Mouse (Mus musculus): ENCODE data around the gene Taf6. TPM values are rescaled to one million over a fixed set of nuclear protein-coding genes. Genes with fewer than 3 reads are reported as not detected.

Taf6 gene
- polyA plus RNA-seq, 1 experiment from 2014 or later: 155 TPM

- Histone ChIP-seq H3K27ac (no peak overlapping the region), H3K36me3 (replicated peaks) (peaks cover 66% of the 10 kb centered on the region), H3K4me3 (no peak overlapping the region; the same call in 1 of the 2 replicates), H3K27me3 (ENCODE audit: poor library complexity, severe bottlenecking) (no peaks in the 10 kb centered on the region), H3K9me3 (no peaks in the 10 kb centered on the region), H3K4me1 (peaks cover 31% of the 10 kb centered on the region)
- 82% methylated on average over 10 of the region's 10 CpGs for WGBS
- no peak for DNase-seq (ENCODE audit: extremely low spot score, low spot score)
Observed at GRCm38 (mm10) chr5:138163610-138164009, 23.6 kb downstream of the Taf6 start.

GRCm38 (mm10) chr5:138163046-138163445 is 24.2 kb downstream of the Taf6 start:
- Histone ChIP-seq H3K9me3 (no peaks in the 10 kb centered on the region), H3K27me3 (ENCODE audit: poor library complexity, severe bottlenecking) (no peaks in the 10 kb centered on the region), H3K4me3 (peak overlapping the region; percentile 0; the same call in 1 of the 2 replicates), H3K36me3 (replicated peaks) (peaks cover 61% of the 10 kb centered on the region), H3K4me1 (peaks cover 31% of the 10 kb centered on the region), H3K27ac (no peak overlapping the region)
- 77% methylated on average over 6 of the region's 6 CpGs for WGBS
- no peak for DNase-seq (ENCODE audit: extremely low spot score, low spot score)

GRCm38 (mm10) chr5:138160842-138161665 is 26.2 kb downstream of the Taf6 start, which contains the start of gene Cops6:
Cops6 (plus strand) TSS chr5:138161071.
- Histone ChIP-seq H3K9me3 (no peaks in the 10 kb centered on the region), H3K4me3 (peak within 1 kb of the TSS; percentile 80), H3K27ac (peak within 1 kb of the TSS; percentile 91), H3K4me1 (peaks cover 26% of the 10 kb centered on the region), H3K27me3 (ENCODE audit: poor library complexity, severe bottlenecking) (no peaks in the 10 kb centered on the region), H3K36me3 (replicated peaks) (peaks cover 41% of the 10 kb centered on the region)
- 1% methylated on average over 42 of the region's 42 CpGs for WGBS
- peak; percentile 95 for DNase-seq (ENCODE audit: extremely low spot score, low spot score)

- Histone ChIP-seq H3K27ac (peak overlapping the region; percentile 91), H3K9me3 (no peaks in the 10 kb centered on the region), H3K4me3 (peak overlapping the region; percentile 80), H3K36me3 (replicated peaks) (peaks cover 33% of the 10 kb centered on the region), H3K27me3 (ENCODE audit: poor library complexity, severe bottlenecking) (no peaks in the 10 kb centered on the region), H3K4me1 (peaks cover 20% of the 10 kb centered on the region)
- DNase-seq (ENCODE audit: extremely low spot score, low spot score): no peak
- 72% methylated on average over 7 of the region's 7 CpGs for WGBS
Observed at GRCm38 (mm10) chr5:138160224-138160762, 27.0 kb downstream of the Taf6 start.

- WGBS: under 1% methylated on average over 31 of the region's 31 CpGs
- no peaks in the 10 kb centered on the region for H3K27me3 ChIP-seq (ENCODE audit: poor library complexity, severe bottlenecking)
- H3K4me1 ChIP-seq: peaks cover 16% of the 10 kb centered on the region
- peak within 1 kb of the TSS; percentile 86 for H3K4me3 ChIP-seq
- peak within 1 kb of the TSS; percentile 98 for H3K27ac ChIP-seq
- peak; percentile 90 for DNase-seq (ENCODE audit: extremely low spot score, low spot score)
- no peaks in the 10 kb centered on the region for H3K9me3 ChIP-seq
- H3K36me3 ChIP-seq (replicated peaks): peaks cover 34% of the 10 kb centered on the region
Observed at GRCm38 (mm10) chr5:138155443-138155976, 31.7 kb downstream of the Taf6 start, which contains the start of gene Zfp113. Zfp113 (minus strand) TSS chr5:138155744.

- Histone ChIP-seq H3K9me3 (no peaks in the 10 kb centered on the region), H3K27ac (peak overlapping the region; percentile 98), H3K4me1 (peaks cover 12% of the 10 kb centered on the region), H3K27me3 (ENCODE audit: poor library complexity, severe bottlenecking) (no peaks in the 10 kb centered on the region), H3K36me3 (replicated peaks) (peaks cover 40% of the 10 kb centered on the region), H3K4me3 (peak overlapping the region; percentile 86)
- WGBS: 87% methylated on average over 3 of the region's 3 CpGs
- no peak for DNase-seq (ENCODE audit: extremely low spot score, low spot score)
Observed at GRCm38 (mm10) chr5:138154390-138154789, 32.9 kb downstream of the Taf6 start.

GRCm38 (mm10) chr5:138138585-138138984 is 48.7 kb downstream of the Taf6 start:
- Histone ChIP-seq H3K4me3 (no peak overlapping the region), H3K9me3 (no peaks in the 10 kb centered on the region; the same call in 1 of the 2 replicates), H3K36me3 (replicated peaks) (peaks cover 57% of the 10 kb centered on the region), H3K4me1 (no peaks in the 10 kb centered on the region), H3K27me3 (ENCODE audit: poor library complexity, severe bottlenecking) (no peaks in the 10 kb centered on the region), H3K27ac (no peak overlapping the region)
- DNase-seq (ENCODE audit: extremely low spot score, low spot score): no peak
- 81% methylated on average over 4 of the region's 4 CpGs for WGBS

- H3K4me1 ChIP-seq: no peaks in the 10 kb centered on the region
- no peaks in the 10 kb centered on the region for H3K9me3 ChIP-seq
- no peak overlapping the region for H3K4me3 ChIP-seq
- H3K27ac ChIP-seq: no peak overlapping the region
- DNase-seq (ENCODE audit: extremely low spot score, low spot score): no peak
- peaks cover 57% of the 10 kb centered on the region for H3K36me3 ChIP-seq (replicated peaks)
- H3K27me3 ChIP-seq (ENCODE audit: poor library complexity, severe bottlenecking): no peaks in the 10 kb centered on the region
- WGBS: 67% methylated on average over 8 of the region's 8 CpGs
Observed at GRCm38 (mm10) chr5:138137935-138138549, 49.2 kb downstream of the Taf6 start.

GRCm38 (mm10) chr5:138137257-138137656 is 50.0 kb downstream of the Taf6 start:
- no peaks in the 10 kb centered on the region for H3K9me3 ChIP-seq
- no peaks in the 10 kb centered on the region for H3K4me1 ChIP-seq
- H3K27ac ChIP-seq: no peak overlapping the region
- H3K36me3 ChIP-seq (replicated peaks): peaks cover 59% of the 10 kb centered on the region
- no peaks in the 10 kb centered on the region for H3K27me3 ChIP-seq (ENCODE audit: poor library complexity, severe bottlenecking)
- no peak for DNase-seq (ENCODE audit: extremely low spot score, low spot score)
- no peak overlapping the region for H3K4me3 ChIP-seq
- WGBS: 95% methylated on average over 4 of the region's 4 CpGs

- Histone ChIP-seq H3K4me3 (no peak overlapping the region), H3K27ac (no peak overlapping the region), H3K9me3 (no peaks in the 10 kb centered on the region), H3K4me1 (no peaks in the 10 kb centered on the region), H3K36me3 (replicated peaks) (peaks cover 87% of the 10 kb centered on the region), H3K27me3 (ENCODE audit: poor library complexity, severe bottlenecking) (no peaks in the 10 kb centered on the region)
- 92% methylated on average over 5 of the region's 5 CpGs for WGBS
- no peak for DNase-seq (ENCODE audit: extremely low spot score, low spot score)
Observed at GRCm38 (mm10) chr5:138132425-138133064, 54.7 kb downstream of the Taf6 start.
